Mouse (Mus musculus) hematopoietic stem cell, adult 5-6 weeks (primary cell): ENCODE measurements around the gene Pcsk7. TPM values are rescaled to one million over a fixed set of nuclear protein-coding genes. Genes with fewer than 3 reads are reported as not detected.

Source experiments
- ATAC-seq, 2 experiments: fragments of 125-278 bp in 1 of 2; replicated peaks in 1 of 2; 2 replicates each; pipeline ENCODE4 v1.8.0; 2016 to 2017; ENCODE audit warnings: inconsistent platforms in 2 of 2, mild to moderate bottlenecking in 2 of 2, moderate number of reproducible peaks in 2 of 2, low read depth in 1 of 2, moderate TSS enrichment in 1 of 2; ENCODE audit not compliant: low FRiP score in 2 of 2, poor library complexity in 2 of 2, severe bottlenecking in 2 of 2, insufficient read depth in 1 of 2, low TSS enrichment in 1 of 2
- total RNA-seq: library from RNA; stranded (forward); fragments of 172-1452, 232-1000 nt; gene quantifications from 2 replicates; pipeline ENCODE4 v1.2.3, GENCODE M21; 2017

The Pcsk7 gene
- total RNA-seq, result 15.7 and 21.3 TPM in 2 replicates

DNA sequence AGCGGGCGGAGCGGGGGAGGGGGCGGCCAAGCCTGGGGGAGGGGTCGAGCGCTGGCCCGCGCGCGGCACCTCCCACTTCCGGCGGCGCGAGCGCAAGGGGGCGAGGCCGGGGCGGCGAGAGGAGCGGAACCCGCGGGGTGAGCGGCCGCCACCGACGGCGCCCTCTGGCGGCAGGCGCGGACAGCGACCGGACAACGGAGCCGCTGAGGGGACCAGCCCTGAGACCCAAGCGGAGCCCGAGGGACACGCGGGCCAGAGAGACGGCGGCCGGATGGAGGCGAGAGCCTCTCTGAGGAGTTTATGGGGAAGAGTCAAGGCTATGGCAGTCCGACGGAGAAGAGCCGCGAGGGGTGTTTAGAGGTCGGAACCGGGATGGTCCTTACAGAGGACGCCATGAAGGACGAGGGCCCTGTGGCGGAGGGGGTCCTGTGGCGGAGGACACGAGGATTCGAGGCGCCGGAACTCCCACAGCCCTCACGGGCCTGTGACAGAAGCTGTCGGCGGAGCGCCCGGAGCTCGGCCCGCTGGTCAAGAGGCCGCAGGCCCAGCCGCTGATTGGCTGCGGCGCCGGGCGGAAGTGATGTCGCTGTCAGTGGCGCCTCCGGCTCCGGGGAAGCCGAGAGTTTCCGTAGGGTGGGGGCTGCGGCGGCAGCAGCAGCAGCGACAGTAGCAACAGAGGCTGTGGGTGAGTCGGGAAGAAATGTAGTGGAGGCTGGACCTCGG, at the start of gene Pcsk7, which contains the start of gene Rnf214:
Pcsk7 (plus strand) TSS at position 143 of the 723 bp plus-strand sequence.
Rnf214 (minus strand) TSS at position 557 of the 723 bp plus-strand sequence.
- peak; percentile 69 to 84 for ATAC-seq

DNA sequence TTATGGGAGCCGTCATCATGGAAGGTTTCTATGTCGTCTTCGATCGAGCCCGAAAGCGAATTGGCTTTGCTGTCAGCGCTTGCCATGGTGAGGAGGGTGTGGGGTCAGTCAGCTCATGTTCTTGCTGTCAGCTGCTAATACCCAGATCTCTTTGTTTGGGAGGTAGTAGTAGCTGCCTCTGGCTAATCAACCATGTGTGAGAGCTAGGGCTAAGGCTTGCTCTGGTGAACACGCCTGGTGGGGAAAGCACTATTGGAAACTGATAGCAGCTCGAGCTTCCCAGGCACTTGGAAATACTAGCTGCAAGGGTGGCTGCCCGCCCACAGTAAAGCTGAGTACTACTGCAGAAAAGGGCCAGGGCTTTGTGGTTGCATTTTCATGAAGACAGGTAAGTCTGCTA, 46.9 kb upstream of the Pcsk7 start:
- ATAC-seq, result no peak

DNA sequence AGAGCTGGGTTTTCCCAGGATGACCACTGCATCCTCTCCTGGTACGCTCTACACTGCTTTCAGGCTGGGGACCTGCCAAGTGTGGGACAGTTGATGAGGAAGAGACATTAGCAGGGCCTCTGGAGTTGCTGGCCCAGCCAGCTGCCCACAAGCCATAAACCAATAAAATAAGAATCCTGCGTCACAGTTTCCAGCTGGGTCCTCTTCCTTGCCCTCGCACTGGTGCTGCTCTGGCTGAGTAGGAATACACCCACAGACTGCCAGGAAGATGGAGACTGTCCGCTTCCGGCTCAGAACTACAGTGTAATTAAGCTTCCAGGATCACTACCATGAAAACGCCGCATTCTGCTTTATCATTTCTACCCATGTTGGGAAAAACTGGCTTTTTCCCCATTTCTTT, 44.5 kb upstream of the Pcsk7 start:
- ATAC-seq, result no peak

DNA sequence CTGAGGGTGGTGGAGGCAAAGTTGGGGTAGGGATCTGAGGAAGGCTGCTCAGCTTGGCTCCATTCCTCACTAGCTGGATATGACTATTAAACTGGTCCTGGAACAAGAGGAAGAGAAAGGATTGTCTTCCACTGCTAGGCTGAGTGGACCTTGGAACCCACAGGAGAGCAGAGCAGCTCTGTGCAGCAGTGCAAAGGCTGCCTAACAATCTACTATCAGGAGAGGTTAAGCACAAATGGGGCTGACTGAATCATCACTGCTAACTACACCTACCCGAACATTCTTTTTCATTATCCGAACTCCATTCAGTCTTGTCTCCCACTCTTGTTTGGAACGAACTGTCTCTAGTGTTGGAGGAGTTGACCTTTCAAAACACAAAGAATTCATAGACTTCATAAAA, 37.1 kb upstream of the Pcsk7 start:
- no peak for ATAC-seq

DNA sequence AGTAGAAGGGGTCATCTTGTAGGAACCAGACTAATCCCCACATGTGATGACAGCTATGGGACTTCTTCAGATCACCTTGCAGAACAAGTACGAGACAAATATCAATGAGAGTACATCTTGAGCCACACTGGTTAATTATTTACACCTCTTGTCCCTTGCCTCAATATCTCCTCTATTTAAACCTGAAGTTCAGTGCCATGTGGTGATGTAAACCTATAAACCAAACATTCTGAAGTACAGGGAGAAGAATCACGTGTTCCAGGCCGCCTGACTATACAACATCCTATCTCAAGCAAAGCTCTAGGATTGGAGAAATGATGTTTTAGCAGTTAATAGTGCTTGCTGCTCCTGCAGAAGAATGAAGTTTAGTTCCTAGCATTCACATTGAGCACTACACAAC, 36.0 kb upstream of the Pcsk7 start:
- no peak for ATAC-seq

DNA sequence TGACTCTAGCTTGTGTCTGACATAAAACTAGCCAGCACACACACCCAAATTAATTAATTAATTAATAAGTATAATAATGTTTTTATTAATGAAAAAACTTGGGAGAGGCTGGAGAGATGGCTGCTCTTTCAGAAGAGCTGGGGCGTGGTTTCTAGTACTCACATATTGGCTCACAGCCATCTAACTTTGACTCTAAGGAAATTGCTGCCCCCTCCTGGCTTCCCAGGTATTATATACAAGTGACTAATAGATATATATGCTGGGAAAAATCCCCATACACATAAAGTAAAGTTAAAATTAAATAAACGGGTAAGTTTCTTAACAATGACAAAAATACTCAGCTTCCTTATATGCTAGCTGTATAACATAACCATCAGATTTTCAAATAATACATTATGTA, 28.4 kb upstream of the Pcsk7 start:
- ATAC-seq, result no peak

DNA sequence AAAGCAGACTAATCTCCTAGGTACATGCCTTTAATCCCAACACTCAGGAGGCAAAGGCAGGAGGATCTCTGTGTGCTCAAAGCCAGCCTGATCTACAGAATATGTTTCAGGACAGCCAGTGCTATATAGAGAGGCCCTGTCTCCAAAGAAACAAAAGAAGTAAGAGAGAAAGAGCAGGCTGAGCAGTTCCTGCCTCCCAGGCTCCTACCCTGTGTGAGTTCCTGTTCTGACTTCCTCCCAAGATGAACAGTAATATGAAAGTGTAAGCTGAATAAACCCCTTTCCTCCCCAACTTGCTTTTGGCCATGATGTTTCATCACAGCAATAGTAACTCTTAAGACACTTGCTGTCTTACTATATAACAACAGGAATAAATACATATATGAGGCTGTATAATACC, 12.6 kb upstream of the Pcsk7 start:
- no peak for ATAC-seq

DNA sequence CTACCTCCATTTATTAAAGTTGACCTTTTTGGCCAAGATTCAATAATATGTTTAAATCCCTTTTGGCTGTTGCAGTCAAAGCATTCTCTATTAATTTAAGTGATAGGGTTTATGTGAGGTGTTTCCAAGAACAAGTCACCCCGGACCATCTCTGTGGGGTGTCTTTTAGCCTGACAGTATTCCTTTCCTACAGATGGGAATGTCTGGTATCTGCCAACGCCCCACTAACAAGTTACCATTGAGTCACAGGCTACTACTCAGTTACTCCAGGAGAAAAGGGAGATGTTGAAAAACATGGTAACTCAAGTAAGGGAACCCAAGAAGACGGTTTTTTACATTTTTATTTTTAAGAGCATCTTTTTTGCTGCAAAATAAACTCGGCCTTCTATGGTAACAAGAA, 1.1 kb upstream of the Pcsk7 start:
- no peak for ATAC-seq

DNA sequence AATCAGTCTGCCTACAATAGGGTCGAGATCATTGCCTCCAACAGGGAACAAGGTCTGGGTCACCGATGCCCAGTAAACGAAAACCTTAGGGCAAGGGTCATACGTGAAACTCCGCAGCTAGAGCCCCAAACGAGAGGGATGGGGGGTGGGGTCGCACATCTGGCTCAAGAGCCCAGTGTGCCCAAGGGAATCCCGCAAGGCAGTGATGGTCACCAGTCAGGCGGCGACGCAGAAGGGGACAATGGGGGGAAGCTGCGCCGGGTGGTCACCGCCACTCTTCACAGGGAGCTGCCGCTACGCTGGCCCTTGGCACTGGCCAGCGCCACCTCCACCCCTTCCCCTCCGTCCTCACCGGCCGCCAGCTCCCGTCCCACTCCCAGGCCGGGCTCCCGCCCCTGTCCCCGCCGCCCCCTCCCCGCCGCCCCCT, 473 bp upstream of the Pcsk7 start:
- ATAC-seq, result no peak

DNA sequence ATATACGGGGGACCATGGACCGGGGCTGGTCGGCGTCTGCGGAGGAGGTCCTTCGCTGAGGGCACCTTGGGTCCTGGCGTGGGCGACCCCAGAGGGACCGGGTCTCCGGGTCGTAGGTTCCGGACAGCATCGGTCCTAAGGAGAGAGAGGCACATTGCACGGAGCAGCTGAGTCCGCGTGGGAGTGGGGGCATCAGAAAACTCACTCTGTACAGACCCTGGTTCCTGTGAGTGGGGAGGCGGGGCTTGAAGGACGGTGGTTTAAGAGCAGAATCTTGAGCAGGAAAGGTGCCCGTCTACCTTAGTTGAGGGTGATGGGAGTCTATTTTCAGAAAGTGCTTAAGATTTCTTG, 756 bp downstream of the Pcsk7 start:
- ATAC-seq, result peak; percentile 6 to 25; a peak in 3 of 4 replicates

DNA sequence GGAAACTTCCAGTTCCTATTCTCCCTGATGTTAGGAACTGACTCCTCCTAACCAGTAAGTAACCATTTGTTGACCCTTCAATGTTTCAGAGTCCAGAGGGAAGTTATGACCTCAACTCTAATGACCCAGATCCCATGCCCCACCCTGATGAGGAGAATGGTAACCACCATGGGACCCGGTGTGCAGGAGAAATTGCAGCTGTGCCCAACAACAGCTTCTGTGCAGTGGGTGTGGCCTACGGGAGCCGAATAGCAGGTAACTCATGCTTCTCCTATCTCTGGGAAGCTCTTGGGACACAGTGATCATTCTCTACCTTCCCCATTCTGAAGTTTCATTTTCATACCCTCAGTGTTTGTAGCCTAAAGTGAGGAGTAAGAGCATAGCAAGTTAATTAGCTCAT, 4.7 kb downstream of the Pcsk7 start:
- ATAC-seq, result no peak

DNA sequence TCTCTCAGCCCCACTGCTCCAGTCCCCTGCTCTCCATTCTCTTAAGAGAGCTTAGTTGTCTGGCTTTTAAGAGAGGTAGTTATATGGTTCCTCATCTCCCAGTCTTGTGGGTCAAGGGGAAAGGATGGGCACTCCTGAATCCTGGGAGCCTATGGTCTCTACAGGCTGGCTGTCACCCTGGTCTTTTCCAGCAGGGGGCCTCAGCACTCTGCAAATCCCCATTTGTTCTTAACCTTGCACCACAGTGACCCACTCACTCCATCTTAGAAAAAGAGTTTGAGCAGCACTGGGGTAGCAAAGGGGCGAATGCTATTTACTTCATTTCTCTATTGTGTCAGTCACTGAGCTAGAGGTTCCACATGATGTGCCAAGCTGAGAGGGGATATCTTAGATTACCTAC, 5.4 kb downstream of the Pcsk7 start:
- peak; percentile 56 to 63; a peak in 2 of 4 replicates for ATAC-seq

DNA sequence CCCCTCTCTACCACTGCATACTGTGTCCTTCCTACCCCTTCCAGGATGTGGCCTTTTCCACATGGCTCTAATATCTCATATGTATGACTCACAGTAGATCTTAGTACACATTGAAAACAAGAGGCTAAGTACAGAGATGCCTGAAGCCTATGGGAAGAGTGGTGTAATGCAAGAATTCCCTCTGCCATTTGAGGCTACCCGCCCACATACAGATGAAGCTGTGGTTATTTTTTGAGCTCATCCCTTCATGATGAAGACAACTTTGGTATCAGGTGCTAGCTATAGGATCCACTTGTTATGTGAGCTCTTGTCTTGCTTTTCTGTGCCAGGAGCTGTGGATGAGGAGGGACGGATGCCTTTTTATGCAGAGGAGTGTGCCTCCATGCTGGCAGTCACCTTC, 9.4 kb downstream of the Pcsk7 start:
- no peak for ATAC-seq

DNA sequence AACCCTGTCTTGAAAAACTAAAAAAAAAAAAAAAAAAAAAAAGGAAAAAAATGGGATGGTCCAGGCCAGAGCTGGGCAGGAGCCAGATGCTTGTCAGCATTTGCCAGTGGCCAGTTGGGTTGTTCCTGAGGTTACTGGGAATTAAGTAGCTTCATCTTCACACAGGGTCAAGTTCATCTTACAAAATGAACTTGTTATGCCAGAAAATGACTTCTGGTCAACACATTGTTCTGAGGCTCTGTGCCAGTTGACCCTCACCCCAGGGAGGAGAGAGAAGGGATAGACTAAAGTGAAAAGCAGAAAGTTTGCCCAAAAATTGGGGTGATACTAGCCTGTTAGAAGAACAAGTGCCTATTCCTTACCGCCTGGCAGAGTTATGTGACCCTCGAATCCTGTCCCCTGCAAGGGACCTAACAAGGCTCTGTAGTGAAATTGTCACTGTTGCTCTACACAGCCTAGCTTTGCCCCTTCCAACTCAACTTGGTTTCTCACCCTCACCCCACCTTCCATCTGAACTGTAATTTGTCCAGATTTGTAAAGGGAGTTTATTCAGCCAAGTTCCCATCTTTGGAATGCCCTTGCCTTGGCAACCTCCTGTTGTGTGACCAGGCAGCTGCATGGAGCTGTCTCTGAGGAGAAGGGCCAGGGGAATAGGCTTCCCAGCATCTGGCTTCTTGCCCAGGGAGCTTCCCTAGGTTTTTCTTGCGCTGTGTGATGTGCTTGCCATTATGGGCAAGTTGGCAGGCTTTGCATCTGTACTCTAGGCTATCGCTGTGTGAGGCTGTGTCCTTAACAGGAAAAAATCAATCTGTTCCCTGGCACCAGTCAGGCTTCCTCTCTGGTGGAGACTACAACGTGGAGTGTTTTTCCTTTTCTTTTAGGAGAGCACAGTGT, 11.0 kb downstream of the Pcsk7 start:
- no peak for ATAC-seq

DNA sequence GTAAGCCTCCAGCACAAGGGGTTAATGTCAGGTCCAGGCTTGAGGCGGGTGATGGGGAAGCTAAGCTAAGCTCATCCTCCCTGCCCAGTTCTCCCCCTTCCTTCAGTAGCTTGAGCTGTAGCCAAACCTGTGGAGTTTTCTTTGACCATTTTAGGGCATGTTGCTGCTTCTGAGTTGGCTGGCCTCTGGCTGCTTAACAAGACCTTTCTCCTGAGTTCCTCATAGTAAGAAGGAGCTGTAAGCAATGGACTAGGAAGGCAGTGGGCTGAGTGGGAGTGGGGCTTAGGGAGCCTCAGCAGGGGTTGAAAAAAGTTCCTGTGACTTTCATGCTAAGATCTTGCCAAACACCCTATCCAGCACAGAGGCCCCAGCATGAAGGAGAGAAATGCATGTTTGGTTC, 13.6 kb downstream of the Pcsk7 start:
- ATAC-seq, result no peak

DNA sequence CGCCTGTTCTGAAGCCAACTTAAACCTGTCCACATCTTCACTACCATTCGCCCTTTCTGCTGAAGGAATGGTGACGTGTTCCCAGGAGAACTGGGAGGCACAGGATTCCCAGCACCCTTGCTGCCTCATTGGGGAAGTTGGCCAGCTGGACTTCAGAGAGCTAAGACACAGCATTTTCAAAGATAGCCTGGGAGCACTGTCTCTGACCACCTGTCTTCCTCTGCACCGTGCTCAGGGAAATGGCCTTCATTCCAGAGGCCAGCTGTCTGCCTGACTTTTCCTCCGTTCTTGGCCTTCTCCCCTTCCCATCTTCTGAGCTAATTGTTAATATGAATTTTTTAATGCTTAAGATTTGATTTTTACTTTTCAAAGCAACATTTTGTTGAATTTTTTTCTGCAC, 23.0 kb downstream of the Pcsk7 start:
- ATAC-seq, result no peak

DNA sequence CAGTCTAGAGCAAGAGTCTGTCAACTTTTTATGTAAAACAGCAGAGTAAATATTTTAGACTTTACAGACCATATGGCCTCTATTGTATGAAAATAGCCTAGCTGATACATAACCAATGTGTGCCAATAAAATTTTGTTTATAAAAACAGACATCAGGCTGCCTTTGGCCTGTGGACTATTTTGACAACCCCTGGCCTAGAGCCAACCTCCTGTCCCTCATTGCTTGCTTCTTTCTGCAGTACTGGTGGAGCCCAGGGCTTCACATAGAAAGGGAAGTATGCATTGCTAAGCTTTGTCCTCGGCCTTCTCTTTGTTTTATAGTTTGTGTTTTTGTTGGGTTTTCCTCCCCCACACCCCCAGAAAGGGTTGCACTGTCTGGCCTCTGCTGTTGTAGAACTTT, 25.7 kb downstream of the Pcsk7 start:
- no peak for ATAC-seq

DNA sequence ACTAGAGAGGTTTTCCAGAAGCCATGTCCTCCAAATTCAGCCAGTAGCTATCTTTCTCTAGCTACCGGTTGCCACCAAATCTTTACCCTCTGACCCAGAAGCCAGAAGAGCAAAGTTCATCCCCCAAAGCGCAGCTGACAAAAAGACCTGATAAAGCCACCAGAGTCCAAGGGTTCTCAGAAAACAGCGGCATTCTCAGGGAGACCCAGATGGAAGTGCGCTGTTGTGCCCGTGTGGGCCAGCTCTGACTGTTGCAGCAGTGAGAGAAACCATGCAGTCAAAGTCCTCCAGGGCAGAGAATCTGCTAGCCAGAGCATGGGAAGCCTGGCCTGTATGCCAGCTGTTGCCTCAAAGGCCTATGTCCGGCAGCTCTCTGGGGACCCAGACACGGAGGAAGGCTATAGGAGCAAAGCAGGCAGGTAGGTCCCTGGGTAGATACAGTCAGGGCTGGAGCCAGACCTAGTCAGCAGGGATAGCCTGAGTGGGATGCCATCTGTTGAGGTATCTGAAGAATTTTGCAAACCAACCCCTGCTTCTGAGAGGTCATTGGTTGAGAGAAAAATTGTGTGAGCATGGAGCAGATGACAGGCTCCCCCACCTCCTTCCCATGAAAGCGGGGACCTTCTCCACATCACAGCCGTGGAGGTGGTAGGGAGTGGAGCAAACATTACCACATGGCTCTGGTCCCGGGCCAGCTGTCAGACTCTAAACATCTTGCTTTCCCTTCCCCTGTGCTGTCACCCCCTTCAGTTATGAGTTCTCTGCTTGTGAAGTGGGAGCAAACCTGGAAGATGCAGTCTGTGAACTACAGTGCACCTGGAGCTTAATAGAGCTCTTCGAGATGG, 26.5 kb downstream of the Pcsk7 start:
- ATAC-seq, result no peak
